Mouse (Mus musculus): ENCODE measurements at regions not wholly inside any gene's neighbourhood (a gene's known extent, or its start where the extent isn't known, plus 50 kb on each side); places are given as distances from the start of the nearest gene placed in this dataset.

DNA sequence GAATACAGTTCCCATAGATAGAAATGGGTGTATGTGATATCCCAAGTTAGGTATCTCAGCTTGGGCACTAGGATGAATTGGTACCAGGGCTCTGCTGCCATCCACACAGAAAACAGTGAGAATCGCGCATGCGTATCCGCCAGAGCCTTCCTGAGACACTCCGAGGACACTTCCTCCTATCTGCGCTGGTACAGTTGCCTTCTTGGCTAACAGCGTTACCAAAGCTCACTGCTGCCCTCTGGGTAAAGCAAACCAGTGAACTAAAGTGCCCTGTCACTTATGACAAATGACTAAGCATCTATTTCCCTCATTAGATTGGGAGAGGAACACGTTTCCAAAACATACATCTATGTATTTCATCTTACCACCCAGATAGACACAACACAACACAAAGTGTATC is 78.8 kb upstream of the Tnfaip3 start:
- TF ChIP-seq GATA1 (IDR thresholded peaks at IDR 0.05; ENCODE audit: low read depth, low read length) (no peak), SMC3 (IDR thresholded peaks at IDR 0.05; ENCODE audit: low read depth, low read length) (peak; percentile 60)
